Mouse (Mus musculus) cerebellum, adult 9-11 months (tissue): ENCODE measurements around the gene Ugt2b36.
"Not testable (repeated sequence)": the region's sequence is repeated elsewhere in the genome, so short reads cannot be mapped to it uniquely, and the experiment has no call there.

Experiments used
- DNase-seq: peaks from one replicate; pipeline ENCODE4 v3.0.0; 2022

Ugt2b36 gene

DNA sequence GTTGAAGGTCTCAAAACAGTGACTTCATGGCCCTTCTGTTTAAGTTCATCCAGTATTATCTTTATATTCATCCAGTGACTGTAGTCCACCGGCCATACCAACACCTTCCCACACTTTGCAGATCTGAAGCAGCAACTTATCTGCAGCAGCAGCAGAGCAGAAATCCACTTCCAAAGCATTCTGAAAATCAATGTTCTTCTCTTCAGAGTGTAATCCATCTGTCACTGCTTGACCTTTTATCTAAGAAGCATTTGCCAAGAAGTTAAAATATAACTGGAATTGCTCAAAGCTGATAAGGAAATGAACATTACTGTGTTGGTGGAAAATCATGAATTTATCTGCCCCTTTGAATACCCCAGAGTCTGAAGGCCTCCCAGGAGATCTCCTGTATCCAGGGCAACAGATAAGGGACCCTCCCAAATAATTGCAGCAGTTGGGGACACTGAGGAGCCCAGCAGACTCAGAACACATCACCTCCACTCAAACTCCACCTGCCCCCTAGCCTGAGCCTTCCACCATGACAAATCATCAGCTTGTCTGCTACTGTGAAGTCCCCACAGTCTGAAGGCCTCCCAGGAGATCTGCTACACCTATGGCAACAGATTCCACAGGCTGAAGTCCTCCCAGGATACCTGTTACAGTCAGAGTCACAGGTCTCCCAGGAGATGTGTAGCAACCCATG lies at the start of gene Ugt2b36:
TSS of gene Ugt2b36 (minus strand) at position 210 of the 682 bp plus-strand sequence.
- DNase-seq = no peak

DNA sequence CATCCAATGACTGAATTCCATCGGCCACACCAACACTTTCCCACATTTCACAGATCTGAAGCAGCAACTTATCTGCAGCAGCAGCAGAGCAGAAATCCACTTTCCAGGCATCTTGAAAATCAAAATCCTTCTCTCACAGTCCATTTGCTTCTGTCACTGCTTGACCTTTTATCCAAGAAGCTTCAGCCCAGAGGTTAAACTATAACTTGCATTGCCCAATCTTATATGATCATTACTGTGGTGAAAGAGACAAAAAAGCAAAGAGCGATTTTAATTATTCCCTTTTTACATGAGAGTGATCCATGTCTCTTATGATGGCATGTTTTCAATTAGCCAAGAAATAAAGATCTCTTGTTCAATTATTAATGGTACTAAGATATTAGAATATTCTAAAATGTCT lies 47.8 kb upstream of the Ugt2b36 start, which contains the start of gene Ugt2b5:
TSS of gene Ugt2b5 (minus strand) at position 123 of the 400 bp plus-strand sequence.
- not testable (repeated sequence) for DNase-seq

DNA sequence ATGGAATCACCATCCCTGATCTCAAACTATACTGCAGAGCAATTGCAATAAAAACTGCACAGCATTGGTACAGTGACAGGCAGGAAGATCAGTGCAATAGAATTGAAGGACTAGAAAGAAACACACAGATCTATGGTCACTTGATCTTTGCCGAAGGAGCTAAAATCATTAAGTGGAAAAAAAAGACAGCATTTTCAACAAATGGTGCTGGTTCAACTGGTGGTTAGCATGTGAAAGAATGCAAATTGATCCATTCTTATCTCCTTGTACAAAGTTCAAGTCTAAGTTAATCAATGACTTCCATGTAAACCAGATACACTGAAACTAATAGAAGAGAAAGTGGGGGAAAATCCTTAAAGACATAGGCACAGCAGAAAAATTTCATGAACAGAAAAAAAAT lies 11.3 kb upstream of the Ugt2b36 start:
- DNase-seq = not testable (repeated sequence)

DNA sequence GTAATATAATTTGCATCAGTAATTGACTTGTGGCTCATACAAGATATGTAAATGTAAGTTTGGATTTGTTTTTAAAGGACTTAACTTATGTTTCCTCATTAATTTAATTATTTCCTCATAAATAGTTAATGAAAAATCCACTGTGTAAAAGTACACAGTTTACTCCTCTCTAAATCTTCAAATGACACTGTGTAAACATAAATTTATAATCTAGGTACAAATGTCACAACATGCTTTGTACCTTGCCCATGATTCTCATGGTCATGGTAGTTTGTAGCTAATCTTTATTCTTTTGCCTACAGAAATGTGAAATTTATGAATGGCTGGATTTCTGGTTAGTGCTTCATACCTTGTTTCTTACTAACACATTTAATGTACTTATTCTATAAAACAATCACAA lies 1.2 kb downstream of the Ugt2b36 start:
- no peak for DNase-seq

DNA sequence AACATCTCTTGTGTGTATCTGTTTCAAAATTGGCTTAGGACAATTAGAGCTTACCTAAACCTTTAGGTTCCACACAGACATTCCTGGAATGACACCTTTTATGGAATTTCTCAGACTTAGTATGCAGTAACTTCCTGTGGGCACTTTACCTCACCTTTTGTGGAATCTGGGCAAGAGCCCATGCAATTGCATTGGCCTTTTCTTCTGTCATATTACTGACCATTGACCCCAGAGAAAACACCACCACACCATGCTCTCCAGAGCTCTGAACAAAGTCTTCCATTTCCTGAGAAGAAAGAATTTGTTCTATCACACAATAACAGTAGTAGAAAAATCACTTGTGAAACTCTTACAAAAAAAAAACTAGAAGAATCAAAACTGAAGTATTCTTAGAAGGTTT lies 3.1 kb downstream of the Ugt2b36 start:
- DNase-seq = no peak

DNA sequence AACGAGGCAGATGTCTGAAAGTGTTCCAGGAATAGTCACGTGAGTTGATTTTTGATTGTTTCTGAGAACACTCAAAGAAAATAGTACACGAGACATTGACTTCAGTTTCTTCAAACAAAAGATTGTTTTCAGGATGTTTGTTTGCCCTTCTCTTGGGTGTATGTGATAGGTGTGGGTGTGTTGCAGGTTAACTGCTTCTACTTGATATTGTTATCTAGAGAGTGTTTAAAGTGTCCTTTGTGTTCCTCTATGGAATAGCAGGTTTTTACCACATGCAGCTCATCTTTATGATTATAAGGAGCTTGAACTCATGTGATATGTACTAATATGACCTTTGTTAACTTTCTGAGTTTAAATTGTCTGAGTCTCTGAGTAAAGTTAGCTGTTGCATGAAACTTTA lies 6.1 kb downstream of the Ugt2b36 start:
- DNase-seq = no peak

DNA sequence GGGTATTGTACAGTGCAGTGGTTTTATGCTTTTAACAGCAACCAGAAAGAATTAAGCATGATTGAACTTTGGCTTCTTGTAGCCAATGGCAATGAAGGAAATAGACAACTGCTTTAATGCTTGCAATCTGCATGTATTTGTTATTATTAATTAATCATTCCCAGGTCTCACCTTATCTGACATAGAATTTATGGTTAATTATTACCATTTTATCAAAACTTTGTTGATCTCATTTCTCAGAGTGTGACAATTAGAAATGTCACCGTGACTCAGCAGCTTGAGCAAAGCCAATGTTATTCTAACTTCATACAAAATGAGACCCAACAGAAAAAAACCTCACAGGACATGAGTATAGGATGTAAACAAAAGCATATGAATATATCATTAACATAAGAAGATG lies 61.7 kb downstream of the Ugt2b36 start:
- DNase-seq = no peak

DNA sequence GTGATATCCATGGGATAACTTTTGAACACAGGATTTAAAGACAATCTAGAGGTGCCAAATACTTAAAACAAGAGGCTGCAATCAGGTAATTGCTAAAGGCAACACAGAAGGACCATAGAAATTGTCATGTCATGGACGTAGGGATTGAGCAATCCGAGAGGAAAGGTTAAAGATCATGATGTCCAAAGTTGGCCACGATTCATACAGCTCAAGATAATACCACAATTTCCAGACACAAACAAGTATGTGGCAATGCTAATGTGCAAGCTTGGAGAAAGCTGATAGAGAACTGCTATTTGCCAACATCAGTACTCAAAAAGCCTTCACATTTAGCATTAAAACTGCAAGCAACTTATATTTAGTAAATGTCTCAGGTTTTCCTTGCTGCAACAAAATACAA lies 65.0 kb downstream of the Ugt2b36 start:
- DNase-seq = no peak
